Mouse (Mus musculus): Measurements from ENCODE around the gene Asphd1. TPM values are rescaled to one million over a fixed set of nuclear protein-coding genes. Genes with fewer than 3 reads are reported as not detected.

Asphd1 gene
- 29.9 TPM in 2 replicates for polyA plus RNA-seq (2012; rRNA removed)

GRCm38 (mm10) chr7:126949403-126949792 is at the start of gene Asphd1:
Gene Asphd1 (minus strand): TSS chr7:126949582.

GRCm38 (mm10) chr7:126975950-126976866 is 26.8 kb upstream of the Asphd1 start, which contains the start of gene Cdiptos:
Gene Cdiptos (minus strand): TSS chr7:126976098.

GRCm38 (mm10) chr7:126975893-126975949 is 26.3 kb upstream of the Asphd1 start, which contains the start of gene Cdipt:
Gene Cdipt (plus strand): TSS chr7:126975914.

GRCm38 (mm10) chr7:126949793-126950646 is 638 bp upstream of the Asphd1 start, which contains the start of gene Sez6l2:
Gene Sez6l2 (plus strand): TSS chr7:126950563.

GRCm38 (mm10) chr7:126928384-126929037 is 20.9 kb downstream of the Asphd1 start, which contains the start of gene Kctd13:
Gene Kctd13 (plus strand): TSS chr7:126928879.

DNA sequence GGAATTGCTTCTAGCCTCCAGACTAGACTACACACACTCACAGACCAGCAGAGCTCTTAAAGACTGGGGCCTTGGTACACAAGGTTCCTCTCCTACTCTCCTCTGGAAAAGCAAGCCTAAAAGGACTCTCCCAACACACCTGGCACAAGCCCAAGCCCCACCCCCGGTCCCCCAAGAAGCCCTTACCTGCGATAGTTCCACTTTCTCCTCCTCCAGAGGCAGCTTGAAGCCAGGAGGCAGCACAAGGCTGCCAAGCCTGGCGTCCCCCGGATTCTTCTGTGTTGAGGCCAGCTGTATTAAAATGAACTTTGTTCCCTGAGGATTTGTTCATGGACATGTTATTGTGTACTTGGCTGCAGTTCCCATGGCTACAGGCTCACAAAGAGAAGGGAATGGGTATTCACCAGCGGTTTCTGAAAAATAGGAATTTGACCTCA is 26.7 kb downstream of the Asphd1 start, which contains the start of gene Tmem219:
Gene Tmem219 (minus strand): TSS at position 294 of the 437 bp plus-strand sequence.

Other genes with a start within 250 kb of the Asphd1 start
- 136 and 144 TPM in 2 replicates for gene Coro1a, start 241.8 kb downstream of the Asphd1 start, polyA plus RNA-seq (2012; rRNA removed)
- 247 and 263 TPM in 2 replicates for gene Mapk3, start 190.0 kb downstream of the Asphd1 start, polyA plus RNA-seq (2012; rRNA removed)
- gene Gdpd3, start 183.2 kb downstream of the Asphd1 start, polyA plus RNA-seq (2012; rRNA removed): 7.9 TPM in 2 replicates
- 211 and 214 TPM in 2 replicates for gene Ypel3, start 172.6 kb downstream of the Asphd1 start, polyA plus RNA-seq (2012; rRNA removed)
- gene Tbx6, start 168.1 kb downstream of the Asphd1 start, polyA plus RNA-seq (2012; rRNA removed): 1.3 TPM in 2 replicates
- gene Ppp4c, start 157.1 kb downstream of the Asphd1 start, polyA plus RNA-seq (2012; rRNA removed): 155 and 157 TPM in 2 replicates
- 147 and 196 TPM in 2 replicates for gene Fam57b, start 151.9 kb downstream of the Asphd1 start, polyA plus RNA-seq (2012; rRNA removed)
- not detected in 2 replicates for gene 4930451I11Rik, start 117.9 kb downstream of the Asphd1 start, polyA plus RNA-seq (2012; rRNA removed)
- 41.2 and 42.6 TPM in 2 replicates for gene Doc2a, start 102.2 kb downstream of the Asphd1 start, polyA plus RNA-seq (2012; rRNA removed)
- 61.5 and 63.2 TPM in 2 replicates for gene Hirip3, start 87.6 kb downstream of the Asphd1 start, polyA plus RNA-seq (2012; rRNA removed)
- 79.7 and 83.9 TPM in 2 replicates for gene Ino80e, start 87.2 kb downstream of the Asphd1 start, polyA plus RNA-seq (2012; rRNA removed)
- 99.8 and 102 TPM in 2 replicates for gene Taok2, start 64.9 kb downstream of the Asphd1 start, polyA plus RNA-seq (2012; rRNA removed)
- 31.6 and 32.1 TPM in 2 replicates for gene Tmem219, start 26.7 kb downstream of the Asphd1 start, polyA plus RNA-seq (2012; rRNA removed)
- gene Kctd13, start 20.7 kb downstream of the Asphd1 start, polyA plus RNA-seq (2012; rRNA removed): 109 and 134 TPM in 2 replicates
- 94.9 and 108 TPM in 2 replicates for gene Sez6l2, start 981 bp upstream of the Asphd1 start, polyA plus RNA-seq (2012; rRNA removed)
- gene Cdipt, start 26.3 kb upstream of the Asphd1 start, polyA plus RNA-seq (2012; rRNA removed): 150 and 151 TPM in 2 replicates
- gene Cdiptos, start 26.5 kb upstream of the Asphd1 start, polyA plus RNA-seq (2012; rRNA removed): 0.73 and 1.1 TPM in 2 replicates
- gene Mvp, start 65.0 kb upstream of the Asphd1 start, polyA plus RNA-seq (2012; rRNA removed): 4.1 and 4.6 TPM in 2 replicates
- 0.98 and 1.4 TPM in 2 replicates for gene Pagr1b, start 66.9 kb upstream of the Asphd1 start, polyA plus RNA-seq (2012; rRNA removed)
- 9.1 and 18.9 TPM in 2 replicates for gene Pagr1a, start 67.8 kb upstream of the Asphd1 start, polyA plus RNA-seq (2012; rRNA removed)
- 90.1 and 95.0 TPM in 2 replicates for gene Gm42742, start 71.5 kb upstream of the Asphd1 start, polyA plus RNA-seq (2012; rRNA removed)
- 122 and 134 TPM in 2 replicates for gene Prrt2, start 71.6 kb upstream of the Asphd1 start, polyA plus RNA-seq (2012; rRNA removed)
- gene Maz, start 77.5 kb upstream of the Asphd1 start, polyA plus RNA-seq (2012; rRNA removed): 223 and 252 TPM in 2 replicates
- gene Kif22, start 92.9 kb upstream of the Asphd1 start, polyA plus RNA-seq (2012; rRNA removed): 12.1 and 14.6 TPM in 2 replicates
- gene Zg16, start 137.7 kb upstream of the Asphd1 start, polyA plus RNA-seq (2012; rRNA removed): 0.20 TPM in 1 of 2 replicates, not detected in the other
- gene AI467606, start 141.8 kb upstream of the Asphd1 start, polyA plus RNA-seq (2012; rRNA removed): 1.6 and 1.7 TPM in 2 replicates
- 0.63 and 1.0 TPM in 2 replicates for gene Qprt, start 172.6 kb upstream of the Asphd1 start, polyA plus RNA-seq (2012; rRNA removed)
- gene Spn, start 188.2 kb upstream of the Asphd1 start, polyA plus RNA-seq (2012; rRNA removed): 0.06 and 0.08 TPM in 2 replicates
- gene Cd2bp2, start 246.5 kb upstream of the Asphd1 start, polyA plus RNA-seq (2012; rRNA removed): 112 and 116 TPM in 2 replicates